Mouse (Mus musculus): ENCODE results near the gene Fsd1.

The Fsd1 gene

DNA sequence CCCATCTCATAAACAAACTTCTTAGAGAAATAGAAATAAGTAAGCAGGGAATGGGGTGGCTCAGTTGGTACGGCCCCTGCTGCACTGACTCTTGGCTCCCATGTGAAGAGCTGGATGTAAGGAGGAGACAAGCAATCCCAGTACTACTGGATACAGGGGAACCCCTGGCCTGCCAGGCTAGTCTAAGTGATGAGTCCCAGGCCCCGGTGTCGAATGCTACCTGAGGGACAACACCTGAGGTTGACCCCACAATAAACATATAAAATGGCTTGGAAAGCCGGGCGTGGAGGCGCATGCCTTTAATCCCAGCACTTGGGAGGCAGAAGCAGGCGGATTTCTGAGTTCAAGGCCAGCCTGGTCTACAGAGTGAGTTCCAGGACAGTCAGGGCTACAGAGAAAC is 45.1 kb downstream of the Fsd1 start:
- peak; percentile 38 for DNase-seq

- DNase-seq: peak; percentile 36
Measured at GRCm38 (mm10) chr17:56032127-56032733, 45.9 kb downstream of the Fsd1 start.

DNA sequence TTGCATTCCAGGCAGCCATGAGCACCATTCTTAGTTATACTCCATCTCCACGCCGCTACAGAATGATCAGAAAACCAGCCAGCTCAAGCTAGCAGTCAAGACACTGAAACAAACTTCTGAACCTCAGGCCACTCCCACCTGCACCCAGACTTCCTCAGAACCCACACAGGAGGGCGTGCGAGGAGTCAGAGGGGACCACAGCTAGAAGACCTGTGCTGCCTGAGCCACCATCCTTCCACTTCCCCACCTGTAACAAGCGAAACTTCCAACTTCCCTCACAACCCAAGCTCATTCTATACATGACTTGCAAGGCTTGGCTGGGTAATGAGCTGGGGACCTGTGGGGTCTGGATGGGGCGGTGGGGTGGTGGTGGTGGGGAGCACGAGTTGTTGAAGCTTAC is 46.5 kb downstream of the Fsd1 start:
- peak; percentile 22 for DNase-seq

- peak; percentile 27 for DNase-seq
Measured at GRCm38 (mm10) chr17:56034040-56034725, 47.9 kb downstream of the Fsd1 start.

DNA sequence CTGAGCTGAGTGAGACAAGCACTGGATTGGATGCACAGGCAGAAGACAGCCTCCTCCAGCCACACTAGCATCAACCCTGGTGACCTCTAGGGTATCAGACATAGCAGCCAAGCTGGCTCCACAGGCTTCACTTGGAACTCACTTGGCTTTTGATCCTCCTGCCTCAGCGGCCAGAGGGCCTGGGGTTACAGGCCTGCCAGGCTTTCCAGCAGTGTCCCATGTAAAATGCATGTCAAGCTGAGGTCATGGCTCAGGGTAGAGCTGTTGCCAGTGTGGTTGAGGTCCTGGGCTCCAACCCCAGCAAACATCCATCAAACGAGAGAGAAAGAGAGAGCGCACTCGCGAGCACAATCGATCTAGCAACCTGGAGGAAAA is 48.4 kb downstream of the Fsd1 start:
- peak; percentile 40 for DNase-seq

- DNase-seq: peak; percentile 22
Measured at GRCm38 (mm10) chr17:56035216-56035615, 48.9 kb downstream of the Fsd1 start.

GRCm38 (mm10) chr17:56036176-56036900 is 50.0 kb downstream of the Fsd1 start, which contains the start of gene Sh3gl1:
TSS of gene Sh3gl1 (minus strand) at chr17:56036635.
- peak; percentile 99 for DNase-seq

DNA sequence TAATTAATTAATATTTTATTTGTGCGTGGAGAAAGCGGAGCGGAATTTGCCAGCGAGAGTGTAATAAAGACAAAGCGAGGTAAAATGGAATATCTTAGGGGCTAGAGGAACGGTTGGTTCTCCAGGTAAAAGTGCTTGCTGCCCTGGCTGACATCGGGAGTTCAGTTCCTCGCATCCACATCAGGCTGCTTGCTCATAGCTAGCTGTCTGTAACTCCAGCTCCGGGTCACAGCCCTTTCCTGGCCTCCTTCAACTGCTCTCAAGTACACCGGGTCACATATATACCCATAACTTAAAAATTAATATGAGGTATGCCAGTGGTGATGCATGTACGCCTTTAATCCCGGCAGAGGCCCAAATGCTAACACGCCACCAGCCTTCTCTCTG is 50.6 kb downstream of the Fsd1 start:
- no peak for DNase-seq

GRCm38 (mm10) chr17:56038583-56039261 is 52.4 kb downstream of the Fsd1 start:
- DNase-seq: peak; percentile 69

- DNase-seq: no peak
Measured at GRCm38 (mm10) chr17:56039345-56039744, 53.0 kb downstream of the Fsd1 start.

DNA sequence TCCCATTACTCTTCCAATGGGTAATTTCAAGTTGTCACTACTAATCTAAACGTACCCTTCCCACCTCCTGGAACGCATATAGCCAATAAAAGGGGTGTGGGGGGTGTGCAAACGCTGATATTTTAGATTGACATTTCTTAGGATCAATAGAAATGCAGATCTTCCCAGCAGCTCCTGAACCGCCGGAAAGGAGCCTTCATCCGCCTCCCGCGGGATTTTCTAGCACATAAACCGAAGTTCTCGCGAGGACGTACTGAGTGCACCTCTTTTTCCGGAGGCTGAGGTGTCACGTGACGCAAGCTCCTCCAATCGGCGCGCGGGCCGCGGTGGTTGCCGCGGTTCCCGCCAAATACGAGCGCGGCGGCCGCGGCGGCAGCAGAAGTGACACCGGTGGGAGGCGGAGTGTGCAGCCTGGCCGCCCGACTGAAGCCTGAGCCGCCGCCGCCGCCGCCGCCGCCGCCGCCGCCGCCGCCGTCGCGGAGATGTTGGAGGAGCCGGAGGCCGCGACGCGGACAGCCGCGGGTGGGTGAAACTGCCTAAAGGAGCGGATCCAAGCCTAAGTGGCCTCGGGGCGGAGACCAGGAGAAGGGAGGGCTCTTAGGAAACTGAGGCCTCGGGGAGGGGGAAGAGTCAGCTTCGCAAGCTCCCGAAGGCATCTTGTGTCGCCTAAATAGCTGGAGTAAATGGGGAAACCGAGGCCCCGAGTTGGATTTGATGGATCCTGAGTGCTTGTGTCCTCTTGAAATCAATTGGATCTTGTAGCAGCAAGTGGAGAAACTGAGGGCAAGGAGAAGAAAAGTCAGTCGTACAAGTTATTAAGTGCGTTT is 53.9 kb downstream of the Fsd1 start, which contains the start of gene Chaf1a:
Gene Chaf1a, plus strand, starts transcription at position 410 of the 827 bp plus-strand sequence.
- DNase-seq: peak; percentile 97

GRCm38 (mm10) chr17:56040857-56041163 is 54.5 kb downstream of the Fsd1 start:
- DNase-seq: no peak

All from cerebellum, adult 11-12 months (tissue).